In genomic region chr11:118792163-118792915, GRCm38 (mm10) we compare ENCODE assay signal across 11 mouse cellular contexts.
DNase-seq lines count a peak whose midpoint lies in the region; ATAC-seq and TF ChIP-seq lines count a peak whose summit lies in the region.
"Had no signal": no experiment of that assay in that cellular context is flagged by ENCODE, and none has a peak within 500 bp of the region (broad histone marks: within the 10 kb centered on the region; RNA-seq: fewer than 3 reads in every experiment).

No protein-coding gene starts in this region.

- no peaks in the 10 kb centered on the region for H3K9me3 ChIP-seq in hindbrain, embryonic 11.5 days (ENCODE audit: control insufficient read depth, low read length)

- intact Hi-C loops in left cerebral cortex, postnatal 4 days (cut with DNase I) = no loop called here

- H3K4me2 ChIP-seq in hindbrain, embryonic 11.5 days (replicated peaks; ENCODE audit: low read depth, low read length) = no peak overlapping the region

- no peak for TF ChIP-seq CTCF in lung, adult 2 months (IDR thresholded peaks at IDR 0.05; ENCODE audit: insufficient read depth, low read length)

- H3K27me3 ChIP-seq in hindbrain, embryonic 11.5 days (ENCODE audit: control insufficient read depth, insufficient read depth, low read length) = no peaks in the 10 kb centered on the region

- WGBS in hindbrain, embryonic 11.5 days = 76% methylated on average over 9 of the region's 9 CpGs
- 63% methylated on average over 9 of the region's 9 CpGs for WGBS in lung, adult 2 months

- H3K4me1 ChIP-seq in hindbrain, embryonic 11.5 days (replicated peaks; ENCODE audit: control insufficient read depth, insufficient read depth, low read length) = peaks cover 15% of the 10 kb centered on the region
- H3K4me1 ChIP-seq in lung, adult 2 months (ENCODE audit: control insufficient read depth, insufficient read depth, low read length) = no peaks in the 10 kb centered on the region

- no peak overlapping the region for H3K4me3 ChIP-seq in hindbrain, embryonic 11.5 days (ENCODE audit: low read depth, low read length)
- H3K4me3 ChIP-seq in lung, adult 2 months (replicated peaks; ENCODE audit: extremely low read depth, low read depth, low read length) = no peak overlapping the region

- no peaks in the 10 kb centered on the region for H3K36me3 ChIP-seq in hindbrain, embryonic 11.5 days (ENCODE audit: control insufficient read depth, insufficient read depth, low read length)

- no peak overlapping the region; the same call in 1 of the 2 replicates for H3K9ac ChIP-seq in hindbrain, embryonic 11.5 days (ENCODE audit: low read depth, low read length)
- H3K9ac ChIP-seq: liver, embryonic 14.5 days had no signal

- TF ChIP-seq POLR2A in lung, adult 2 months (IDR thresholded peaks at IDR 0.05; ENCODE audit: borderline replicate concordance, extremely low read depth, low read depth, low read length) = no peak

- peak overlapping the region; percentile 91 for H3K27ac ChIP-seq in hindbrain, embryonic 11.5 days (ENCODE audit: low read depth, low read length)
- H3K27ac ChIP-seq: liver, embryonic 14.5 days had no signal

- ATAC-seq in hindbrain, embryonic 11.5 days (ENCODE audit: low FRiP score) = no peak

- DNase-seq in left cerebral cortex, adult 18-20 months (ENCODE audit: low spot score in 2 of 2) = peak; percentile 73 to 88
- DNase-seq in left cerebral cortex, adult 11 months (ENCODE audit: low spot score) = no peak
- no peak for DNase-seq in hindbrain, embryonic 11.5 days (ENCODE audit: low spot score)
- DNase-seq in left cerebral cortex, postnatal 4 days = peak; percentile 40
- DNase-seq in right cerebral cortex, postnatal 4 days = peak; percentile 24
- no peak for DNase-seq in thymus, postnatal 36 days
- no peak for DNase-seq in urinary bladder, postnatal 14 days (ENCODE audit: low spot score)
- no peak for DNase-seq in lung, adult 2 months
- DNase-seq: adrenal gland, adult 8-10 months; thymus, postnatal 4 days had no signal

Comparison
In these comparisons a context has a peak if more than half of its experiments do, and no peak if none do; other contexts are left out.
1. DNase-seq: peak in left cerebral cortex, adult 18-20 months (2 of 2), left cerebral cortex, postnatal 4 days (single experiment) and right cerebral cortex, postnatal 4 days (single experiment); none in left cerebral cortex, adult 11 months (single experiment), hindbrain, embryonic 11.5 days (single experiment), thymus, postnatal 36 days (0 of 2), urinary bladder, postnatal 14 days (single experiment) and lung, adult 2 months (single experiment).